Mouse (Mus musculus): ENCODE results near the gene Rnf7. TPM values are rescaled to one million over a fixed set of nuclear protein-coding genes. Genes with fewer than 3 reads are reported as not detected.
"Not testable (repeated sequence)": the region's sequence is repeated elsewhere in the genome, so short reads cannot be mapped to it uniquely, and the experiment has no call there.

Gene Rnf7
- 10 to 100 TPM; 70.5 to 81.9 (median 77.8) TPM for total RNA-seq (2022)

DNA sequence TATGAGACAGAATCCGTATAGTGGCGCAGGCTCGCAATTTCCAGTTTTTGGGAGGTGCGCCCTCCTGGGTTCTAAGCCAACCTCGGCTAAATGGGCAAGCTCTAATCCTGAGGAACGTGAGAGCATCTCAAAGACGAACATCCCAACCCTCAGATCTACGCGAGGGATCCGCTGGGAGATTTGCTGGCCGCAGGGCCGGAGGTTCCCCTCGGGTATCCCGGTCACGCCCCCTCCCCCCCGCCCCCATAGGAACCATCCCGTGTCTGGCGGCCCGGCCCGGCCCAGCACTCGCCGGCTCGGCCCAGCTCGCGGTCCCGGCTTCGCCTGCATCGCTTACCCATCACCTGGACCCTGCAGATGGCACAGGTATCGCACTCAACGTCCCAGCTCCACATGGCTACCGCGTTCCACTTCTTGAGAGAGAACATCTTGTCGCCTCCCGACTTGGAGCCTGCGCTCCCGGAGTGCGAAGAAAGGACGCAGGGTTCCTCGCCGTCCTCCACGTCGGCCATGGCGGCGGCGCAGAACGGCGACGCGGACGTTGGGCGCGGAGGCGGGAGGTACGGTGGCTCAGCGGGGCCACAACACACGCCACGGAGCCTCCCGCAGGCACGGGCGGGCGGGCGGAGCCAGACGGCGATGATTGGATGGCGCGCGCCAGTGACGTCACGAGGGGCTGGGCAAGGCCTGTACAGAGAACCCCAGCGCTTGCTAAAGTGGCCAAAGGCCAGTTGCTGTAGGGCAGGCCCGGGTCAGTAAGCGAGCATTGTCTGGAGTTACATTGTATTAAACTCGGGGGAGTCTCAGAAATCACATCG is at the start of gene Rnf7:
Gene Rnf7 (minus strand): TSS at position 605 of the 818 bp plus-strand sequence.
- DNase-seq (ENCODE audit: low spot score in 2 of 2): peak; percentile 95 to 98

DNA sequence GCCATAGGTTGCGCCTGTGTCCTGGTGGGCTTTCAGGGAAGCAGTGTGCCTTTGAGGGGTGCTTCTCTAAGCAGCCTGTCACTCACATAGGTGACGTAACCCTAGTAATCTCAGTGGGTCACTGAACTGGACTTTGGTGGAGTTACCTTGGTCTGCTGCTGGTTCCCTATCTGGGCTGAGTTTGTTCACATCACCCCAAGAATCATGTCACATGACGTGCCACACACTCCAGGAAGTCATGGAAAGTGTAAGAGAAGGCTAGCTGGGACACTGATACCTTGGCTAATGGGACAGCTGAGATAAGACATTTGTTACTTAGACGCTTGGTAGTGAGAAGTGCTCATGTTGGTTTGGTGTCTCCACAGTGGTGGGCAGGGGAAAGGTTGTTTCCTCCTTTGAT is 47.5 kb upstream of the Rnf7 start:
- DNase-seq (ENCODE audit: low spot score in 2 of 2): no peak

DNA sequence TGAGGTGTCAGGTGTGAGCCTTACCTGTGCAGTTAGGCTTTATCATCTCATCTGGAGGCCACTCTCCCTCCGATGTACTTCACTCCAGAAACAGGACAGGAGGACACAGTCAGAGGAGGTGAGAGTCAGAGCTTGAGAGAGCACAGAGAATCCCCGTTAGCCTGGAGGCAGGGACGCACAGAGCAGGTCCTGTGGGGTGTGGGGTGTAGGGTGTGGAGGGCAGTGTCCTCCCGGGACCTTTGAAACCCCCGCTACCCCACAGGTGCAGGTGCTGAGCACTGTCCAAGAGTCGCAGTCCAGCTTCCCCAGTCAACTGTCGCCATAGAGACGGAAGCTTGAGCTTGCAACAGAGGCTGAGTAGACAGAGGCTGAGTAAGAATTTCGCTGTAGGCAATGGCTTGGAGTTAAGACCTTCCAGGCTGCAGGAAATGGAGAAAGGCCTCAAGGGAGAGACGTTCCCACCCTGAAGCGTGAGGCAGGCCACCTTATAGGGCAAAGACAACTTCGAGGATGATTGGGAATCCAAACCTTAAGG is 46.6 kb upstream of the Rnf7 start, which contains the start of gene Gm28729:
Gene Gm28729 (minus strand): TSS at position 293 of the 535 bp plus-strand sequence.
- DNase-seq (ENCODE audit: low spot score in 2 of 2): no peak

DNA sequence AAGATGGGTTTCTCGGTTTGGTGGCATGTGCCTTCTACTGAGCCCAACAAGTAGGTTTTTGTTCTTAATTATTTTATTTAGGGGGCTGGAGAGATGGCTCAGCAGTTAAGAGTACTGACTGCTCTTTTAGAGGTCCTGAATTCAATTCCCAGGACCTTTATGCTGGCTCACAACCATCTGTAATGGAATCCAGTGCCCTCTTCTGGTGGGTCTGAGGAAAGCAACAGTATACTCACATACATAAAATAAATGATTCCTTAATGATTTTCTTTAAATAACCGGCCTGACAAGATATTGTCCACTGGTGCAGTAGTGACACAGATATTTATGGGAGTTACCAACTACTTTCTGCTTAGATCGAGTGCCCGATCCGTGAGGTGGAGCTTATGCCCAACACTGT is 44.7 kb upstream of the Rnf7 start:
- no peak for DNase-seq (ENCODE audit: low spot score in 2 of 2)

DNA sequence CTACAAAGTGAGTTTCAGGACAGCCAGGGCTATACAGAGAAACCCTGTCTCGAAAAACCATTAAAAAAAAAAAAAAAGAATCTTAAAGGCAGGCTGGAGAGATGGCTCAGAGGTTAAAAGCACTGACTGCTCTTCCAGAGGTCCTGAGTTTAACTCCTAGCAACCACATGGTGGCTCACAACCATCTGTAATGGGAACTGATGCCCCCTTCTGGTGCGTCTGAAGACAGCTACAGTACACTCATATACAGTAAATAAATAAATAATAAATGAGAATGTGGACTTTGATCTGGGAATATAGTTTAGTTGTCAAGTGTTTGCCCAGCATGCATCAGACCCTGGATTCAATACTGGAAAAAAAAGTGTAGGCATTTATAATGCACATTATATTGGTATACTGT is 43.1 kb upstream of the Rnf7 start:
- not testable (repeated sequence) for DNase-seq (ENCODE audit: low spot score in 2 of 2)

DNA sequence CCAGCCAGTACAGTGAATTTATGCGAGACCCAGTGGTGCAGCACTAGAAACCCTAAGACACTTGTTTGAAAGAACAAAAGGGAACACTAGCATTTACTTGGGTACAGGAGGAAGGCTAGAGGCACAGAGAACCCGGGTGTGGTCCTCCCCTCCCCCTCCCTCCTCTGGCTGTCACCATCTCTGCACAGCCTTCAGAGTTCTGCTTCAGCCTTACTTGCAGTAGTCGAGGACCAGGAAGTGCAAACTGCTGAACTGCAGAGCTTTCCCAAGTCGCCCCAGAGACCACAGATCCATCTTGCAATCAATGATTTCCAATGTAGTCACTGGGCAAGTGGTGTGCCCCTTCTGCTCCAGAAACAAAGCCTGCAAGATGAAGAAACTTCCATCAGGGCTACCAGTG is 39.0 kb upstream of the Rnf7 start:
- DNase-seq (ENCODE audit: low spot score in 2 of 2): no peak

DNA sequence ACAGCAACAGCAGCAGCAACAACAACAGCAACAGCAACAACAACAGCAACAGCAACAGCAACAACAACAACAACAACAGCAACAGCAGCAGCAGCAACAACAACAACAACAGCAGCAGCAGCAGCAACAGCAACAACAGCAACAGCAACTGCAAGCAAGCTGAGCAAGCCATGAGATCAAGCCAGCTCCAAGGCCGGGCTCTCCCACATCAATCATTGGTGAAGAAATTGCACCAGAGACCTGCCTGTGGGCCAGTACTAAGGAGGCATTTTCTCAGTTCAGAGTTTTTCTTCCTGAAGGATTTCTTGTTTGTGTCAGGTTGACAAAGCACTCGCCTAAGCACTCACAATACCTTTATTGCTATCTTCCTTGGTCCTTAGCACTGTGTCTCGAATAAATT is 38.3 kb upstream of the Rnf7 start:
- DNase-seq (ENCODE audit: low spot score in 2 of 2): no peak

DNA sequence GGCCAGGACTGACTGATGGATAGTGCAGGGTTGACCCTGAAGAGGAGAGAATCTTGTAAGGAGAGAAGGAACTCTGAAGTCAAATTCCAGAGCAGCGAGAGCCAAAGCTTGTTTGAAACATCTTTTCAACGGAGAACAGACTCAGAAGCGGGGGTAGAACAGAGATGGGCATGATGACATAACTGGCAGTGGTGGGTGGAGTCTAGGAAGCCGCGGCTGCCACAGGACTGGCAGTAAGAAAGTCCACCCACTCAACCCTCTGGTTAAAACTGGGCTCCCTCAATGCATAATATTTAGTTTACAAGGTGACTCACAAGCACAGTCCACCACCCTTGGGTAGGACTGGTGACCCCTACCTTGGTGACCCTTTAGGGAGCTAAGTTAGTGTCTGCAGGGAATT is 37.3 kb upstream of the Rnf7 start:
- DNase-seq (ENCODE audit: low spot score in 2 of 2): no peak

DNA sequence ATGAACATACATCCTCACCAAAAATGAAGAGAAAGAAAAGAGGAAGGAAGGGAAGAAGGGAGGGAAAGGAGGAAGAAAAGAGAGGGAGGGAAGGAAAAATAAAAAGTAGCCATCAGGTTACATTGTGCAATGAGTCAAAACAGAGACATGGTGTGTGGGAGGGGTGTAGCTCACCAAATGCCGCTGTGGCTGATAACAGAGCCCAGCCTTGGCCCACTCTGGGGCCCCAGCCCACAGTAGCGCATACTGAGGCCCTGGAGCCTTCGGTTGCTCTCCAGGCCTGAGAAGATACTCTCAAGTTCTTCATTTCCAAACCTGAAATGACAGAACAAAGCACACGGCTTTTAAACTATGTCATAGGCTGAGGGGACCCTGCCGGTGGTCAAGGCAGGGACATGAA is 35.8 kb upstream of the Rnf7 start:
- DNase-seq (ENCODE audit: low spot score in 2 of 2): no peak

DNA sequence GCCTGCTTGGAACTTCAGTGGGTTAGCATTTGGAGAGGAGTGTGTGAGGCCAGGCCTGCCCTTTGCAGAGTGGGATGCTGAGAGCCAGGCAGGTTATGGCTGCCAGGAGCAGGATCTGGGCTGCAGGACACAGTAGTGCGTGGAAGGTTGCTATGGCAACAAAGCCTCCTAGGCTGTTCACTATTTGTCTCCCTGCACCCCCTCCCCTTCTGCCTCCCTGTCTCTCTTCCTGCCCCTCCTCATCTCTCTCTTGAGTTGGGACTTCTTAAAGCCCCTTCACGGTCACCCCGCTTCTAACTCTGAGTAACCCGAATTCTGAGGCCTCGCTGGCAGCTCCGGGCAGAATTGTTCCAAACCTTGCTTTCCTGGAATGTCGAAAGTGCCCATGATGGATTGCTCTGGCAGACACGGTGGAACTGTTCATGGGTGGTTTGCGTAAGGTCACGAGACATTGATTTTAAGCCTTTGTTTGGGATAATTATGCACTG is 27.6 kb upstream of the Rnf7 start:
- no peak for DNase-seq (ENCODE audit: low spot score in 2 of 2)

DNA sequence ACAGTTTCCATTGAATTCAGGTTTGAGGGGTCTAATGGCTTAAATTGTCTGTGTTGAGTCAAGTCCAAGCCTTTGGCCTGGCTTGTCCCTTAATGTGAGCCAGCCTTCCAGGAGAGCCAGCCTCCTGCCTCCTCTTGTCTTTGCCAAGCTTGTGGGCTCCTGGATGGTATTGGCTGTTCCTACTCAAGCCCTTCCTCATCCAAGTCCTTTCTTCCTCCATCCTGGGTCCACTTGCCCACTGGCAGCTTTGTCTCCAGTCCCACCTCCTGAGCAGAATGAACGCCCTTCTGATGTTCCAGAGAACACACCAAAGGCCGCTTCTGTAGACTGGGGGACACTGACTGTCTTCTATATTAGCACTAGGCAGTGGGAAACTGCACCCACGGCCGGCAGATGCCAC is 26.7 kb upstream of the Rnf7 start:
- no peak for DNase-seq (ENCODE audit: low spot score in 2 of 2)

DNA sequence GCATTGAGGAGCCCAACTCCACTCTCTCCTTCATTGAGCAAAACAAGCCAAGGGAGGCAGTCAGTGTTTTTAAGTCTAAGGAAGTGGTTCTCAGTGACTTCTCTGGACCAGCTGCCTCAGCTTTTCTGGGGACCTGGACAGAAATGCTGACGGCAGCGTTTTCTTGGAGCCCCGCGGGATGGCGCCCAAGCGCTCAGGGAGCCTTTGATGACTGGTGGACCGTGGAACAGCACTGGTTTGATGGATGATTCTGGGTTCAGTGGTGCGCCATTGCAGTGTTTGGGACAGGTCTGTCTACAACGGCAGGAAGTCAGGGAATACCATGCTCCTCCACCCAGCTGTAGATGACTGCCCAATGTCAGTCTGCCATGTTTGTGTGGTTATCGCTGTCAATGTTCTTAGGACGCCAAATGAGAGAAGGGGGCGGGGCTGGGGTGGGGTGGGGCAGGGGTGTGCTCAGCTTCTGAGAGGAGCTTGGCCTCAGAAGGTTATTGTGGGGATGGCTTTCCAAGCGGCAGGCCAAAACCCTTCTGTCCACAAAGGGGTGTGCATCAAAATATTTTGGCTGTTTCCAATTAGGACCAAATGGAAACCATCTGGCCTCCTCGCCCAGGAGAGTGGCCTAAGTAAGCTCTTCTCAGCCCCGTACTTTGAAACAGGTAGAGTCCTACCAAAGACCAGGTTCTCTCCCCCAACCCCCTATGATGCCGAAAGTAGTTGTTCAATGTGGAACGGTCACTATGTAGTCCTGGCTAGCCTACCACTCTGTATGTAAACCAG is 25.8 kb upstream of the Rnf7 start:
- DNase-seq (ENCODE audit: low spot score in 2 of 2): no peak

DNA sequence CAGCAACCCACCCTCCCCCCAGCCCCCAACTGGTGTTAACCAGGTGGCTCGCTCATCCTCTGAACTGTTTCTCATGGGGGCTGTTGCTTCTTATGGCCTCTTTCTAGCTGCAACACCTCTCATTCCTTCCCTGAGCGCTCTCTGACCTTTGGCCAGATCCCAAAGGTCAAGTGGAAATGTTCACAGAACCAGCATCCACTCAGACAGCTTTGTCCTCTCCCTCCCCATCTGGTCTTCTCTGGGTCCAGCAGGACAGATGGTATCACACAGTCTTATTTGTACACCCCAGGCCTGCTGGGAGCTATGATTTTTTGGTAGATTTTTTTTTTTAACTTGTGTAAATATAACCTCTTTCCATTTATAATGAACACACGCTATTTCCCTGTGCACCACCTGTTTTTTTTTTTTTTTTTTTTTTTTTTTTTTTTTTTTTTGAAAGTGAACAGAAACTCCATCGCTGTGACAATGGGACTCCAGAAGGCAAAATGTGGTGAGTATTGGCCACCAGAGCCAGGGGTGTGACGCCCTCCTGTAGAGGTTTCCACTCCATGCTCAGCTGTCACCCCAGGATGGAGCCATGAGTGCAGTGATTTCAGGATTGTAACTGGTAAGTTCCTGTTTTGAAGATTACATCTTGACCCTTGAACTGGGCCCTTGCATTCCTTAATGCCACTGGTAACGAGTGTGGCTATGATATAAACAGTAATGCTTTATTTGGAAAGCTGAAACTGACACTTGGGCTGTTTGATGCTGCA is 24.6 kb upstream of the Rnf7 start:
- no peak for DNase-seq (ENCODE audit: low spot score in 2 of 2)

DNA sequence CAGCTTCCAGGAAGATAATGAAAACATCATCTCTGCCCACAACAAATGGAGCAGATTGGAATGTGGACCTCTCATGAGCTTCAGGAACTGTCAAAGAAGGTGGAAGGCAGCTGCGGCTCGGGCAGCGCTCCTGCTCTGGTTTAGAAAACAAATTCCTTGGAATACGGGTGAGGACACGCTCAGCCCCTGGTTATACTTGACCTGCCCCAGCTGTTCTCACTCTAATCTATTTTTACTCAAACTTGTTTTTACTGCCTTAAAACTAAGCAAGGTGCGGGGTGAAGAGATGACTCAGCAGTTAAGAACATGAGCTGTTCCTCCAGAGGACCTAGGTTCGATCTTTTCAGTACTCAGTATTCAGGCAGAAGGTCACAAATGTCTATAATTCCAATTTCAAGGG is 22.7 kb upstream of the Rnf7 start:
- DNase-seq (ENCODE audit: low spot score in 2 of 2): no peak

DNA sequence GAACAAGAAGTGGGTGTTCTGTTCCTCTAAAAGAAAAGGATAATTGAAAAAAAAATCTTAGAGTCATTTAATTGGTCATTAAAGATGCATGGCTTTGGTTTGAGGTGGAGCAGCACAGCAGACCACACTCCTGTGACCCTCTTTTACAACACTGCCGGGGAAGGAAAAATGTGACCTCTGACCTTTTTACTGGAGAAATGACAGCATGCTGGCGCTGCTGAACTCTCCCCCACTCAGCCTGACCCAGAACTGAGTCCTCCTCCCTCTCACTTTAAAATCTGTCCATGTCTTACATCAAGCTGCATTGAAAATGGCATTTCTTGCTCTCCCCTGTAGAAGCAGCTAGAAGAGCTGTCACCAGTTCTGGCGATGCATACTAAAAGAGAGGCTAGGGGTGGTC is 14.7 kb upstream of the Rnf7 start:
- no peak for DNase-seq (ENCODE audit: low spot score in 2 of 2)

DNA sequence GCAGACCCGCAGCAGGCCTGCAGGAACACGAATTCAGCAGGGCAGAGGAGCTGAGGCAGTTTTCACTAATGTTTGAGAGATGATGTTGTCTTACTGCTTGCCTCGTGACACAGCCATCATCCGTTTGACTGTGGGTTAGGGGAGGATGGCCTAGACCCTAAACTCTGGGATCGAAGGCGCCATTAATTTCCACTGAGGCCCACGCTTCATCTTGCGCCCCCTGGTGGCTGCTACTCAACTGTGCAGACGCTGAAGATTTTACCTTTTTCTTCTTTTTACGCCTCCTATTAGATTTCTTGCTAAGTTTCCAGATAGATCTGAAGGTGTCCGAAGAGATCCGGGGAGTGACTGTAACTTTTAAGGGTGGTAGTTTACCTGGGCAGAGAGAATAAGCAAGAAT is 13.3 kb upstream of the Rnf7 start:
- peak in 1 of 2 experiments; percentile 7 for DNase-seq (ENCODE audit: low spot score in 2 of 2)

DNA sequence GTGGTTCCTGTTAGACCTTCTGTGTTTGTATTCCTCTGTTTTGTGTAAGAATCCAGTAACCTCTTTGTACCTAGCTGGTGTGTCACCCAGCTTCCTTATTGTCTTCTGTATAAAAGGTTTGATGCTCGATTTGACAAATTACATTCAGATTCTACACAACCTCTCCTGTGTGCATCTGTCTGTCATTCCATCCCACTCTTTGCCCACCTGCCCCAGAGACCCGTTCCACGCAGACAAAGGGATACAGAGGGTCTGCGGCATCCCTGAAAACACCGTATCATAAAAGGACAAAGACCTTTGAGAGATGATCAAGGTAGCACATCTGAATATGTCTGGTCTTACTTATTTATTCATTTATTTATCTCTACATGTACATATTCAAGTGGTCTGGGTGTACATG is 9.4 kb upstream of the Rnf7 start:
- not testable (repeated sequence) for DNase-seq (ENCODE audit: low spot score in 2 of 2)

DNA sequence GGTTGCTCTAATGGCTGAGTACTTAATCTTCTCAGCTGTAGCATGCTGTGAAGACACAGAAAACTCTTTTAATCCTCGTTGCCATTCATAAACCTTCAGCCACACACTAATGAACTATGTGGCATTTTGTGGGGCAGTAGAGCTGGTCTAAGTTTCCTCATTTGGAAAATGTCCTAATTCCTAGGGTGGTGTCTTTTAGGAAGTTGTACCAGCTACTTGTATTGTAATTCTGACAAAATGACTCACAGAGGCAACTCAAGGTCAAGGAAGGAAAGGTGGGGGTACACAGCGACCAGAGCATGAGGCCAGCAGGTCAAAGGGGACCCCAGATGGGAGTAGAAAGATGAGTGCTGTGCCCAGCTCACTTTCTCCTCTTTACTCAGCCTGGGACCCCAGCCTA is 5.2 kb upstream of the Rnf7 start:
- no peak for DNase-seq (ENCODE audit: low spot score in 2 of 2)

DNA sequence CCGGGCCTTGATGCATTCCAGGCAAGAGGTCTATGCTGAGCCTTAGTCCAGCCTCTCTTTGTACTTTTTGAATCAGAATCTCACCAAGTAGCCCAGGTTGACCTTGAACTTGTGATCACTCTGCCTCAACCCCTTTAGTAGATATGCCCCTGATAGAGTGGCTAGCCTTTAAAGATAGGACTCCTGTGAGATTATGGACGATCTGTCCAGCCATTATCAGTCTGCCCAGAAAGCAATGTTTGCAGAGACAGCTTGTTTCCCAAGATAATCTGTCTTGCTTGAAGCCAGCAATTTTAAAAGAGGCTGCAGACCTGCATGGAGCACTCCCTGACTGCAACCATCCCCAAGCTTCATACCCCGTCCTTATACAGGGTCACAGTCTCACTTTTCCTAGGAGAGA is 4.6 kb upstream of the Rnf7 start:
- DNase-seq (ENCODE audit: low spot score in 2 of 2): no peak

DNA sequence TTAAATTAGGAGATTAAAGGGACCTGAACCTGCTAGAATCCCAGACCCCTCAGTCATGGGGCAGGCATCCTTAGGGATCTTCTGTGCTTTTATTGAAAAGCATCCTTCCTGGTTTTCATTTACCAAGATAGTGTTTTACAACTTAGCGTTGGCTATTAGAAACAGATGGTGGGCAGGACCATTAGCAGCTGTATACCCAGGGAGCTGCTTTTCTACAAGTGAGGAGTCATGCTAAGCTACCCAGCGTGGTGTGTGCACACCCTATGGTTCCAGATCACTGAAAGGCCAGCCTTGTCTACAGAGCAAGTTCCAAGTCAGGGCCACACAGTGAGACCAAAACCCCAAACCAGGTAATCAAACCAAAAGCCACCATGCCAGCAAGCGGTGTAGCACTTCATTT is 6.1 kb downstream of the Rnf7 start:
- no peak for DNase-seq (ENCODE audit: low spot score in 2 of 2)

DNA sequence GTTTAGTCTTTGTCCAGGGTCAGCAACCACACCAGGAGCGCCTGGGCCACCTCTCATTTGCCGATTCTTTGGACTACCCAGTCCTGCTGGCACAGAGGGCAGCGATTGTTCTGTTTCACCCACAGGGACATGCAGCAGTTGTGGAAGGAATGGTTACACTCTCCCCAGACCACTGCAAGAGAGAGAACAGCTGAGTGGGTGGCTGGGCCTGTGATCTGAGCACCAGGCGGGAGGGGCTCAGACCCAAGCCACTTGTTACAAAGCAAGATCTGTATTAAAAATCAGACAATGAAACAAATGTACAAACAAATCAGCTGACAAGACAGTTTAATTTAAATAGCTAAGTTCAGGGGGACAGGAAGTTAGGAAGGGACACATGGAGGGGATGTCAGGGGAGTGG is 6.8 kb downstream of the Rnf7 start:
- not testable (repeated sequence) for DNase-seq (ENCODE audit: low spot score in 2 of 2)
